Mouse (Mus musculus): ENCODE results near the gene Numb.

DNA sequence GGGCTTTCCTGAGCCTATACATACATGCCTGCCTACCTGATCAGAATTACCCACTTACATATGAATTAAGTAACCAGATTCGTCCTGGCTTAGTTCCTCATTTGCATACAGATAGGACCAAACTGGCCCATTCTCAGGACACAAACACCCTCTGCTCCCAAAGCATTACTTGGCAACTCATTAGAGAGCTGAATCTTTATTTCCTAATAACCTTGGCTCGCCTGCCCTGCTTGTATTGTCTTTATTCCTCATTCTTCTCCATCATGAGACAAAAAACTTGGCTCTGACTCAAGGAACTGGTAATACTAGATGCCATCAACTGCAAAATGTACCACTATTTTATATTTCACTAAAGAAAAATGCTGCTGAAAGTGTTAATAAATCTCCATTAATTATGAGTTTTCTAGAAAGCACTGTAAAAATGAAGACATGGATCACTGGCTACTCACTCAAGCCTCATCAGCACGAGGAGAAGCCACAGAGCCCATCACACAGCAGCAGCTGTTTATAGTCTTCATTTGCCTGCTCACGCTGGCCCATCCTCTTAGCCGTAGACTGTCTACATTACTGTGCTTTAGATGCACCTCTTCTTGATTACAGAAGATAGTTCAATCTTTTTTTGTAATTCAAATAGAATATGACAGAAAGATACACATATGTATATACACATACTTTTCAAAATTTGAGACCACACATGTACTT lies 69.1 kb downstream of the Numb start:
- TF ChIP-seq ZNF384 (IDR thresholded peaks at IDR 0.05; ENCODE audit: low read depth, low read length), result no peak
- TF ChIP-seq MAFK (IDR thresholded peaks at IDR 0.05; ENCODE audit: insufficient read depth, low read depth, low read length), result no peak
- TF ChIP-seq ZC3H11A (IDR thresholded peaks at IDR 0.05; ENCODE audit: borderline replicate concordance, low read depth, low read length), result no peak
